Mouse (Mus musculus) CD4-positive, CD25-positive, alpha-beta regulatory T cell, adult 4 months (primary cell): ENCODE data around the gene Slc10a7. TPM values are rescaled to one million over a fixed set of nuclear protein-coding genes. Genes with fewer than 3 reads are reported as not detected.

Experiments
- ATAC-seq: one replicate; pipeline ENCODE4 v1.8.0; 2017
- polyA plus RNA-seq, 2 experiments: library from polyadenylated mRNA; unstranded; fragments of 100-300 nt; shearing (Covaris generic); gene quantifications; one replicate each; pipeline ENCODE4 v1.2.1; 2017

Slc10a7 gene
- polyA plus RNA-seq, 2 experiments from 2014 or later, result 13.3 to 18.2 TPM

GRCm38 (mm10) chr8:78624738-78625442, 115.7 kb downstream of the Slc10a7 start:
- no peak for ATAC-seq

- no peak for ATAC-seq
These were observed 117.5 kb downstream of the Slc10a7 start for GRCm38 (mm10) chr8:78626632-78627031.

- ATAC-seq, result no peak
These were observed 118.6 kb downstream of the Slc10a7 start for GRCm38 (mm10) chr8:78627793-78628192.

GRCm38 (mm10) chr8:78630414-78631164, 121.4 kb downstream of the Slc10a7 start:
- peak; percentile 23 for ATAC-seq

GRCm38 (mm10) chr8:78633012-78633411, 123.9 kb downstream of the Slc10a7 start:
- ATAC-seq, result no peak

GRCm38 (mm10) chr8:78634018-78634417, 124.9 kb downstream of the Slc10a7 start:
- ATAC-seq, result no peak

GRCm38 (mm10) chr8:78634523-78635240, 125.5 kb downstream of the Slc10a7 start:
- ATAC-seq, result no peak

GRCm38 (mm10) chr8:78635241-78635771, 126.2 kb downstream of the Slc10a7 start:
- ATAC-seq, result no peak

- ATAC-seq, result no peak
These were observed 132.8 kb downstream of the Slc10a7 start for GRCm38 (mm10) chr8:78641919-78642318.

GRCm38 (mm10) chr8:78642376-78642775, 133.2 kb downstream of the Slc10a7 start:
- no peak for ATAC-seq

GRCm38 (mm10) chr8:78647000-78647656, 138.0 kb downstream of the Slc10a7 start:
- no peak for ATAC-seq

GRCm38 (mm10) chr8:78647846-78648245, 138.7 kb downstream of the Slc10a7 start:
- ATAC-seq, result no peak

- ATAC-seq, result no peak
These were observed 139.8 kb downstream of the Slc10a7 start for GRCm38 (mm10) chr8:78648918-78649317.

GRCm38 (mm10) chr8:78651670-78652069, 142.5 kb downstream of the Slc10a7 start:
- no peak for ATAC-seq

GRCm38 (mm10) chr8:78655351-78656045, 146.4 kb downstream of the Slc10a7 start:
- ATAC-seq, result no peak

GRCm38 (mm10) chr8:78656700-78657370, 147.7 kb downstream of the Slc10a7 start:
- ATAC-seq, result no peak

- ATAC-seq, result no peak
These were observed 149.0 kb downstream of the Slc10a7 start for GRCm38 (mm10) chr8:78658172-78658571.

- no peak for ATAC-seq
These were observed 150.6 kb downstream of the Slc10a7 start for GRCm38 (mm10) chr8:78659617-78660187.

GRCm38 (mm10) chr8:78664306-78664940, 155.3 kb downstream of the Slc10a7 start:
- ATAC-seq, result no peak

GRCm38 (mm10) chr8:78667399-78667798, 158.3 kb downstream of the Slc10a7 start:
- no peak for ATAC-seq
